Mouse (Mus musculus) MEL (cell line): ENCODE measurements around the gene Fanca. TPM values are rescaled to one million over a fixed set of nuclear protein-coding genes. Genes with fewer than 3 reads are reported as not detected.
A peak's percentile ranks its signal among the peaks of the same experiment; 100 is the strongest.

Experiments
- DNase-seq: peaks from one replicate; pipeline ENCODE4 v3.0.0; 2011; ENCODE audit warnings: low read depth, low spot score
- H3K27ac ChIP-seq: 2 replicates; pipeline ENCODE4 v1.5.1; 2012; ENCODE audit warnings: low read depth, mild to moderate bottlenecking, control low read depth, low read length, moderate library complexity; ENCODE audit not compliant: control insufficient read depth
- H3K27me3 ChIP-seq, 2 experiments: fragments of 150-350 bp in 1 of 2; sonication (generic) in 1 of 2; 2 replicates each; pipeline ENCODE4 v1.6.1; 2012; ENCODE audit warnings: low read length in 2 of 2, mild to moderate bottlenecking in 2 of 2, improper control_type of control experiment in 1 of 2, moderate library complexity in 1 of 2; ENCODE audit not compliant: insufficient read depth in 2 of 2, control insufficient read depth in 1 of 2
- H3K36me3 ChIP-seq, 2 experiments: 2 replicates each; pipeline ENCODE4 v1.6.1; 2012 to 2014; ENCODE audit warnings: low read length in 2 of 2, improper control_type of control experiment in 1 of 2, inconsistent platforms in 1 of 2, mild to moderate bottlenecking in 1 of 2; ENCODE audit not compliant: insufficient read depth in 2 of 2, control insufficient read depth in 1 of 2
- H3K4me1 ChIP-seq, 2 experiments: fragments of 150-350 bp in 1 of 2; sonication (generic) in 1 of 2; 2 replicates each; pipeline ENCODE4 v1.6.1; 2012; ENCODE audit warnings: low read length in 2 of 2, improper control_type of control experiment in 1 of 2, mild to moderate bottlenecking in 1 of 2; ENCODE audit not compliant: insufficient read depth in 2 of 2, control insufficient read depth in 1 of 2
- H3K4me3 ChIP-seq, 2 experiments: fragments of 150-350 bp in 1 of 2; sonication (generic) in 1 of 2; 2 replicates each; pipeline ENCODE4 v1.5.1; 2012; ENCODE audit warnings: low read depth in 2 of 2, low read length in 2 of 2, mild to moderate bottlenecking in 2 of 2, moderate library complexity in 2 of 2, control low read depth in 1 of 2, improper control_type of control experiment in 1 of 2; ENCODE audit not compliant: control insufficient read depth in 1 of 2, insufficient read depth in 1 of 2
- H3K79me2 ChIP-seq: 2 replicates; pipeline ENCODE4 v1.6.1; 2012; ENCODE audit warnings: mild to moderate bottlenecking, low read length, moderate library complexity; ENCODE audit not compliant: control insufficient read depth, poor library complexity, insufficient read depth
- H3K9ac ChIP-seq: 2 replicates; pipeline ENCODE4 v1.6.1; 2012; ENCODE audit warnings: low read depth, mild to moderate bottlenecking, control low read depth, low read length, moderate library complexity; ENCODE audit not compliant: control insufficient read depth, poor library complexity, severe bottlenecking
- H3K9me3 ChIP-seq: fragments of 150-350 bp; sonication (generic); replicated peaks from 2 replicates; pipeline ENCODE4 v1.6.1; 2012; ENCODE audit warnings: mild to moderate bottlenecking, low read length, improper control_type of control experiment, moderate library complexity; ENCODE audit not compliant: insufficient read depth
- ETS1 ChIP-seq: IDR thresholded peaks from 2 replicates; pipeline ENCODE4 v1.6.1; 2012; ENCODE audit warnings: low read depth, mild to moderate bottlenecking, inconsistent platforms, low read length, improper control_type of control experiment, moderate library complexity
- MXI1 ChIP-seq: IDR thresholded peaks from 2 replicates; pipeline ENCODE4 v1.6.1; 2011; ENCODE audit warnings: mild to moderate bottlenecking, low read depth, low read length, improper control_type of control experiment
- RAD21 ChIP-seq: IDR thresholded peaks from 2 replicates; pipeline ENCODE4 v1.6.1; 2011; ENCODE audit warnings: mild to moderate bottlenecking, low read depth, low read length, improper control_type of control experiment
- ZC3H11A ChIP-seq: IDR thresholded peaks from 2 replicates; pipeline ENCODE4 v1.6.1; 2012; ENCODE audit warnings: low read depth, mild to moderate bottlenecking, inconsistent platforms, low read length, improper control_type of control experiment
- polyA plus RNA-seq, 2 experiments: library from polyadenylated mRNA; stranded (reverse) in 1 of 2; unstranded in 1 of 2; fragments of >175 nt in 1 of 2; fragments of >200 nt in 1 of 2; gene quantifications; 2 replicates each; pipeline versions ENCODE4 v1.2.1 to v1.2.4; 2012; ENCODE audit warnings: low replicate concordance in 2 of 2, low read depth in 1 of 2; ENCODE audit not compliant: insufficient read length in 2 of 2, insufficient read depth in 1 of 2, missing spikeins in 1 of 2
- total RNA-seq: library from RNA; depleted of rRNA; stranded (reverse); fragments of 300-350 nt; gene quantifications from 2 replicates; pipeline ENCODE4 v1.2.3, GENCODE M21; 2012; rRNA removed

Fanca gene
- total and polyA plus RNA-seq, 3 experiments: 32.2 to 75.9 TPM; not detected in 1

- TF ChIP-seq RAD21 (no peak), MXI1 (no peak), ETS1 (0 out of 2 replicates have a peak, but pooled peaks have one; percentile 17), ZC3H11A (no peak)
- peaks cover 0 to 2% of the 10 kb centered on the region in 2 experiments; a peak in 1 of 4 replicates for H3K4me1 ChIP-seq
- peak; percentile 37 for DNase-seq
Measured at GRCm38 (mm10) chr8:123220917-123221316, 97.5 kb downstream of the Fanca start.

More at GRCm38 (mm10) chr8:123220917-123221316, 97.5 kb downstream of the Fanca start:
- Histone ChIP-seq H3K27ac (no peak overlapping the region), H3K27me3 (no peaks in the 10 kb centered on the region), H3K79me2 (peaks cover 6% of the 10 kb centered on the region; the same call in 1 of the 2 replicates), H3K4me3 (no peak overlapping the region), H3K9me3 (no peaks in the 10 kb centered on the region), H3K9ac (no peak overlapping the region), H3K36me3 (peaks cover 0 to 8% of the 10 kb centered on the region in 2 experiments; a peak in 2 of 4 replicates)

Other genes starting within 250 kb of the Fanca start
- 2,918 and 3,113 TPM in 2 replicates for gene Rpl13, start 216.2 kb downstream of the Fanca start, total RNA-seq
- 1,000 to 10,000 TPM in 1 of 2 experiments, not detected in 1; 1,306 TPM for gene Rpl13, start 216.2 kb downstream of the Fanca start, polyA plus RNA-seq
- gene Cpne7, start 201.2 kb downstream of the Fanca start, total RNA-seq: 2.2 and 3.5 TPM in 2 replicates
- gene Cpne7, start 201.2 kb downstream of the Fanca start, polyA plus RNA-seq: 1 to 10 TPM in 1 of 2 experiments, not detected in 1; 4.5 TPM
- gene Sult5a1, start 160.3 kb downstream of the Fanca start, total RNA-seq: 0.15 TPM in 1 of 2 replicates, not detected in the other
- not detected for gene Sult5a1, start 160.3 kb downstream of the Fanca start, polyA plus RNA-seq
- not detected in 2 replicates for gene Dpep1, start 132.3 kb downstream of the Fanca start, total RNA-seq
- gene Dpep1, start 132.3 kb downstream of the Fanca start, polyA plus RNA-seq: not detected
- gene Chmp1a, start 105.8 kb downstream of the Fanca start, total RNA-seq: 68.6 and 80.5 TPM in 2 replicates
- 10 to 100 TPM in 1 of 2 experiments, not detected in 1; 85.7 TPM for gene Chmp1a, start 105.8 kb downstream of the Fanca start, polyA plus RNA-seq
- 0.98 and 1.2 TPM in 2 replicates for gene Spata33, start 105.7 kb downstream of the Fanca start, total RNA-seq
- 1 to 10 TPM in 1 of 2 experiments, not detected in 1; 1.4 TPM for gene Spata33, start 105.7 kb downstream of the Fanca start, polyA plus RNA-seq
- 23.2 and 28.0 TPM in 2 replicates for gene Cdk10, start 93.7 kb downstream of the Fanca start, total RNA-seq
- 10 to 100 TPM in 1 of 2 experiments, not detected in 1; 43.8 TPM for gene Cdk10, start 93.7 kb downstream of the Fanca start, polyA plus RNA-seq
- 1.2 and 1.9 TPM in 2 replicates for gene Spata2l, start 82.3 kb downstream of the Fanca start, total RNA-seq
- 1 to 10 TPM in 1 of 2 experiments, not detected in 1; 3.1 TPM for gene Spata2l, start 82.3 kb downstream of the Fanca start, polyA plus RNA-seq
- 11.8 and 16.0 TPM in 2 replicates for gene Zfp276, start 64.4 kb downstream of the Fanca start, total RNA-seq
- gene Zfp276, start 64.4 kb downstream of the Fanca start, polyA plus RNA-seq: 10 to 100 TPM in 1 of 2 experiments, not detected in 1; 19.2 TPM
- 3.0 and 4.4 TPM in 2 replicates for gene Vps9d1, start 64.2 kb downstream of the Fanca start, total RNA-seq
- gene Vps9d1, start 64.2 kb downstream of the Fanca start, polyA plus RNA-seq: 10 to 100 TPM in 1 of 2 experiments, not detected in 1; 12.2 TPM
- 1.1 and 2.8 TPM in 2 replicates for gene Spire2, start 14.1 kb upstream of the Fanca start, total RNA-seq
- gene Spire2, start 14.1 kb upstream of the Fanca start, polyA plus RNA-seq: 1 to 10 TPM in 1 of 2 experiments, not detected in 1; 5.4 TPM
- 107 TPM in 2 replicates for gene Tcf25, start 55.2 kb upstream of the Fanca start, total RNA-seq
- gene Tcf25, start 55.2 kb upstream of the Fanca start, polyA plus RNA-seq: 100 to 1,000 TPM in 1 of 2 experiments, not detected in 1; 327 TPM
- gene Mc1r, start 88.5 kb upstream of the Fanca start, total RNA-seq: 0.31 and 0.36 TPM in 2 replicates
- gene Mc1r, start 88.5 kb upstream of the Fanca start, polyA plus RNA-seq: under 1 TPM in 1 of 2 experiments, not detected in 1; 0.45 TPM
- gene Tubb3, start 92.8 kb upstream of the Fanca start, total RNA-seq: 0.69 TPM in 2 replicates
- 1 to 10 TPM in 1 of 2 experiments, not detected in 1; 1.4 TPM for gene Tubb3, start 92.8 kb upstream of the Fanca start, polyA plus RNA-seq
- gene Def8, start 105.0 kb upstream of the Fanca start, total RNA-seq: 23.8 and 26.0 TPM in 2 replicates
- 10 to 100 TPM in 1 of 2 experiments, not detected in 1; 34.0 TPM for gene Def8, start 105.0 kb upstream of the Fanca start, polyA plus RNA-seq
- 27.5 and 31.0 TPM in 2 replicates for gene Afg3l1, start 159.3 kb upstream of the Fanca start, total RNA-seq
- gene Afg3l1, start 159.3 kb upstream of the Fanca start, polyA plus RNA-seq: 10 to 100 TPM in 1 of 2 experiments, not detected in 1; 68.4 TPM
- gene Dbndd1, start 196.9 kb upstream of the Fanca start, total RNA-seq: 0.29 and 0.73 TPM in 2 replicates
- gene Dbndd1, start 196.9 kb upstream of the Fanca start, polyA plus RNA-seq: 1 to 10 TPM in 1 of 2 experiments, not detected in 1; 4.2 TPM
- gene Gas8, start 200.3 kb upstream of the Fanca start, total RNA-seq: 12.5 and 14.4 TPM in 2 replicates
- gene Gas8, start 200.3 kb upstream of the Fanca start, polyA plus RNA-seq: 100 to 1,000 TPM in 1 of 2 experiments, 10 to 100 TPM in 1; 20.8 to 179 TPM